ENCODE assay signal across 8 mouse cellular contexts in genomic region chrX:105929478-105930038, GRCm38 (mm10). TPM values are rescaled to one million over a fixed set of nuclear protein-coding genes. Genes with fewer than 3 reads are reported as not detected.
DNase-seq lines count a peak whose midpoint lies in the region; ATAC-seq and TF ChIP-seq lines count a peak whose summit lies in the region.

No protein-coding gene starts in this region.

- 34% methylated on average over 8 of the region's 8 CpGs for WGBS in heart, embryonic 15.5 days
- WGBS in hindbrain, postnatal 0 days = 41% methylated on average over 8 of the region's 8 CpGs
- 44% methylated on average over 8 of the region's 8 CpGs for WGBS in midbrain, embryonic 14.5 days

- ATAC-seq in heart, embryonic 15.5 days (replicated peaks; ENCODE audit: insufficient number of reproducible peaks, insufficient read depth, low FRiP score, low read depth) = 0 out of 2 replicates have a peak, but pooled peaks have one; percentile 11
- ATAC-seq in common myeloid progenitor, adult 5-6 weeks (replicated peaks; ENCODE audit: low read depth, poor library complexity, severe bottlenecking) = peak; percentile 9; the same call in 1 of the 2 replicates
- peak; percentile 16 for ATAC-seq in hindbrain, postnatal 0 days
- ATAC-seq in midbrain, embryonic 14.5 days (ENCODE audit: low FRiP score, low TSS enrichment) = peak; percentile 40

- no peaks in the 10 kb centered on the region for H3K36me3 ChIP-seq in heart, embryonic 15.5 days
- no peaks in the 10 kb centered on the region for H3K36me3 ChIP-seq in hindbrain, postnatal 0 days (ENCODE audit: insufficient read depth, low read length)
- no peaks in the 10 kb centered on the region for H3K36me3 ChIP-seq in midbrain, embryonic 14.5 days (ENCODE audit: control insufficient read depth, insufficient read depth, low read length)

- H3K27me3 ChIP-seq in heart, embryonic 15.5 days = no peaks in the 10 kb centered on the region
- no peaks in the 10 kb centered on the region for H3K27me3 ChIP-seq in hindbrain, postnatal 0 days (ENCODE audit: insufficient read depth, low read length)
- H3K27me3 ChIP-seq in midbrain, embryonic 14.5 days (ENCODE audit: control insufficient read depth, insufficient read depth, low read length) = no peaks in the 10 kb centered on the region

- peak overlapping the region; percentile 92 for H3K27ac ChIP-seq in heart, embryonic 15.5 days
- H3K27ac ChIP-seq in hindbrain, postnatal 0 days = peak overlapping the region; percentile 96
- H3K27ac ChIP-seq in midbrain, embryonic 14.5 days (replicated peaks; ENCODE audit: low read depth, low read length) = peak overlapping the region; percentile 96

- peaks cover 12% of the 10 kb centered on the region for H3K4me1 ChIP-seq in heart, embryonic 15.5 days (replicated peaks)
- H3K4me1 ChIP-seq in hindbrain, postnatal 0 days (ENCODE audit: insufficient read depth, low read length) = no peaks in the 10 kb centered on the region
- 0 out of 2 replicates have a peak, but pooled peaks cover 3% of the 10 kb centered on the region for H3K4me1 ChIP-seq in midbrain, embryonic 14.5 days (ENCODE audit: control insufficient read depth, insufficient read depth, low read length)

- H3K4me2 ChIP-seq in heart, embryonic 15.5 days = peak overlapping the region; percentile 52
- H3K4me2 ChIP-seq in hindbrain, postnatal 0 days (ENCODE audit: low read depth, low read length) = peak overlapping the region; percentile 42
- peak overlapping the region; percentile 45 for H3K4me2 ChIP-seq in midbrain, embryonic 14.5 days (ENCODE audit: low read length)

- no peak for DNase-seq in heart, adult 18-20 months
- DNase-seq in hindbrain, postnatal 0 days (ENCODE audit: low spot score) = peak; percentile 2
- DNase-seq in midbrain, embryonic 14.5 days = peak; percentile 19
- DNase-seq in frontal cortex, postnatal 36 days (ENCODE audit: low spot score in 2 of 2) = no peak
- DNase-seq in spleen, postnatal 4 days (ENCODE audit: low spot score in 2 of 2) = no peak
- DNase-seq in lung, postnatal 10 days = no peak

- H3K9me3 ChIP-seq in heart, embryonic 15.5 days (replicated peaks) = no peaks in the 10 kb centered on the region
- no peaks in the 10 kb centered on the region for H3K9me3 ChIP-seq in hindbrain, postnatal 0 days (ENCODE audit: low read length)
- H3K9me3 ChIP-seq in midbrain, embryonic 14.5 days (ENCODE audit: control insufficient read depth, low read length) = no peaks in the 10 kb centered on the region

- TF ChIP-seq CTCF in hindbrain, postnatal 0 days (IDR thresholded peaks at IDR 0.05; ENCODE audit: low read depth) = no peak

- peak overlapping the region; percentile 72 for H3K4me3 ChIP-seq in heart, embryonic 15.5 days
- H3K4me3 ChIP-seq in hindbrain, postnatal 0 days (ENCODE audit: low read length) = peak overlapping the region; percentile 63
- H3K4me3 ChIP-seq in midbrain, embryonic 14.5 days (replicated peaks; ENCODE audit: low read depth, low read length) = peak overlapping the region; percentile 57

- no peak overlapping the region for H3K9ac ChIP-seq in heart, embryonic 15.5 days
- no peak overlapping the region; the same call in 1 of the 2 replicates for H3K9ac ChIP-seq in hindbrain, postnatal 0 days (replicated peaks; ENCODE audit: low read length)
- no peak overlapping the region for H3K9ac ChIP-seq in midbrain, embryonic 14.5 days (replicated peaks; ENCODE audit: low read length)

RNA-seq across cellular contexts. Expression of gene Atrx, which starts 0.4 kb away (rescaled TPM):
- 113 and 118 TPM in 2 replicates for polyA plus RNA-seq in heart, embryonic 15.5 days (2015; fragmentation: Nextera tagmentation; extraction: Ambion mirVana)
- 10 to 100 TPM; 48.2 to 61.5 TPM for total RNA-seq in heart, adult 18-20 months (2021)
- total RNA-seq in common myeloid progenitor, adult 5-6 weeks (2017) = 390 TPM in 2 replicates
- 221 and 295 TPM in 2 replicates for total RNA-seq in hindbrain, postnatal 0 days (2014; rRNA removed)
- 205 and 209 TPM in 2 replicates for polyA plus RNA-seq in hindbrain, postnatal 0 days (2015; fragmentation: Nextera tagmentation; extraction: Ambion mirVana)
- polyA plus RNA-seq in midbrain, embryonic 14.5 days (2014; fragmentation: Nextera tagmentation; extraction: Ambion mirVana) = 235 and 271 TPM in 2 replicates

Comparison
In these comparisons a context has a peak if more than half of its experiments do, and no peak if none do; other contexts are left out.
1. DNase-seq: peak in hindbrain, postnatal 0 days (single experiment) and midbrain, embryonic 14.5 days (single experiment); none in heart, adult 18-20 months (0 of 2), frontal cortex, postnatal 36 days (0 of 2), spleen, postnatal 4 days (0 of 2) and lung, postnatal 10 days (single experiment).
2. Peak in every context shown above with its lines, with median percentiles within 50 percentile points of each other: ATAC-seq, H3K27ac ChIP-seq, H3K4me2 ChIP-seq and H3K4me3 ChIP-seq.